Comparison of ENCODE assay signal across 17 mouse cellular contexts in the genomic region with DNA sequence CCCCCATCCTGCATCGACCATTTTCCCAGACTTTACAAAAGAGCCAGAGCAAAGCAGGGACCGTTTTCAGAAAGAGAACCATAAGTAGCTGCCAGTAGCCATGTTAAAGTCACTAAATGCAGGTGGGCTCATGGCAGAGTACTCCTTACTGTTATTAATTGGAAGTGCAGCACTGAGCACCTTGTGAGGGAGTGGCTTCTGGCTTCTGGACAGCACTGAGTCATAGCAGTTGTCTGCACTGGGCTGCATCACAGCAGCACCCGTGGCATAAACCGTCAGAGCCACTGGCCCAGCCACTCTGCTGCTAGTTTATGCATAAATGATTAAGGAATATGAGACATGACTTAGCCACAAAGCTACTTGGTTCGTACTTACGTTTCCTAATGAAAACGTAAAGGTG.
"Had no signal": no experiment of that assay in that cellular context is flagged by ENCODE, and none has a peak within 500 bp of the region (broad histone marks: within the 10 kb centered on the region; RNA-seq: fewer than 3 reads in every experiment).

No protein-coding gene starts in this region.

- H3K4me2 ChIP-seq: lung, embryonic 14.5 days; midbrain, embryonic 11.5 days; midbrain, embryonic 13.5 days; midbrain, embryonic 15.5 days; neural tube, embryonic 13.5 days; neural tube, embryonic 15.5 days had no signal

- H3K4me3 ChIP-seq: midbrain, embryonic 13.5 days; midbrain, embryonic 15.5 days; neural tube, embryonic 13.5 days; neural tube, embryonic 15.5 days had no signal

- ATAC-seq: midbrain, embryonic 13.5 days; midbrain, embryonic 15.5 days had no signal

- H3K27me3 ChIP-seq: midbrain, embryonic 13.5 days; midbrain, embryonic 15.5 days; neural tube, embryonic 13.5 days; neural tube, embryonic 15.5 days had no signal

- DNase-seq: lung, adult 18-20 months; lung, embryonic 14.5 days; lung, postnatal 10 days; lung, postnatal 4 days; retina, postnatal 1 day; right cerebral cortex, adult 18-20 months; right cerebral cortex, postnatal 25 days; right cerebral cortex, postnatal 4 days; spleen, adult 18-20 months; thymus, adult 18-20 months; thymus, postnatal 14 days; thymus, postnatal 36 days had no signal

- H3K36me3 ChIP-seq: midbrain, embryonic 13.5 days; midbrain, embryonic 15.5 days; neural tube, embryonic 13.5 days; neural tube, embryonic 15.5 days had no signal
